Mouse (Mus musculus): ENCODE data around the gene Cox15. TPM values are rescaled to one million over a fixed set of nuclear protein-coding genes. Genes with fewer than 3 reads are reported as not detected.

Gene Cox15
- polyA plus RNA-seq (2014; fragmentation: Illumina TruSeq; extraction: RNeasy Lipid Tissue Mini Kit (QIAGEN cat#74804); ENCODE audit: low read depth, low replicate concordance), result 22.8 TPM

DNA sequence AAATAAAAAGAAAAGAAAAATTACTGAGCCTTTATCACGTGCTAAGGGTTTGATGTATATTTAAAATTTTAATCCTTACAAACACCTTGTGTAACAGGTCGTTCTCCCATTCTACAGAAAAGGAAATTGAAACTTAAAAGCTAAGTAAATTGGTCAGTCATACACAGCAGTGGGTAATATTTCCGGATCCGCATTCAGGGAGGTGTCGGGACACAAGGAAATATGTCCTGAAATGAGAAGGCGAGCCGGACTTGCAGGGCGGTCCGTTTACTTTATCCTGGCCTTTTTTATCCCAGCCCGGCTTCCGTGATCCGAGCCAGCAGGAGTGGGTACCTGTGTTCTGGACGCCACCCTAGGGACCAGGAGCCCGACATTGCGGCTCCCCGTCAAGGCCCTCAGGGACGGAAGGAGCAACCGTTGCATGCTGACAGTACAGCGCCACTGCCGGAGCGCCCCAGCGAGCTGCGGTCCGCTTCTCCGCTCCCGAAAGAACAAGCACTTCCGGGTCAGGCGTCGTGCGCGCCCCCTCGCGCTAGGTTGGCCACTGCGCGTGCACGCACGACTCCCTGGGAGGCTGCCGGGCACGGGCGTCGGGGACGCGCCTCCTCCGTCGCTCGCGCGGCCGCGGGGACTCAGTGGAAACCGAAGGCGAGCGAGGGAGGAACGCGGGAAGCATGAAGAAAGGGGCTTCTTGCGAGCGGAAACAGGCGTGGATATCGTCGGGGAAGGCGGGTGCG is at the start of gene Cox15, which contains the start of gene Cutc:
Gene Cox15, minus strand, starts transcription at position 512 of the 737 bp plus-strand sequence.
Gene Cutc, plus strand, starts transcription at position 508 of the 737 bp plus-strand sequence.

DNA sequence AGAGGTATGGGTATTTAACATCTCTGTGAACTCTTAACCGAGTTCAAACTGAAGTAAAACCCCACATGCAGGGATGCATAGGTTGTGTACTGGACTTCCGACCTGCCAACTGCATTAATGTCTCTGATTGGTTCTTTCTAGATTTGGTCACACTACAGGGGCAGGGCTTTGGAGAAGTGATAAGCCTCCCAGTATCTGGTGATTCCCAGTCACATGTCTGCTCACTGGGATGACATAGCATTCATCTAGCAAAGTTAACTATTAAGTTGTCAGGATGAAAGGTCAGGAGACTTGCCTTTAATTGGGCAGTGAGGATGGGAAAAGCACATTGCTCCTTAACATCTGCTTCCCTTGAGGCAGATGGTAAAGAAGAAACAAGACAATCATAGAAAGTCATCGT is 29.2 kb upstream of the Cox15 start, which contains the start of gene Abcc2:
Gene Abcc2, plus strand, starts transcription at position 213 of the 400 bp plus-strand sequence.

DNA sequence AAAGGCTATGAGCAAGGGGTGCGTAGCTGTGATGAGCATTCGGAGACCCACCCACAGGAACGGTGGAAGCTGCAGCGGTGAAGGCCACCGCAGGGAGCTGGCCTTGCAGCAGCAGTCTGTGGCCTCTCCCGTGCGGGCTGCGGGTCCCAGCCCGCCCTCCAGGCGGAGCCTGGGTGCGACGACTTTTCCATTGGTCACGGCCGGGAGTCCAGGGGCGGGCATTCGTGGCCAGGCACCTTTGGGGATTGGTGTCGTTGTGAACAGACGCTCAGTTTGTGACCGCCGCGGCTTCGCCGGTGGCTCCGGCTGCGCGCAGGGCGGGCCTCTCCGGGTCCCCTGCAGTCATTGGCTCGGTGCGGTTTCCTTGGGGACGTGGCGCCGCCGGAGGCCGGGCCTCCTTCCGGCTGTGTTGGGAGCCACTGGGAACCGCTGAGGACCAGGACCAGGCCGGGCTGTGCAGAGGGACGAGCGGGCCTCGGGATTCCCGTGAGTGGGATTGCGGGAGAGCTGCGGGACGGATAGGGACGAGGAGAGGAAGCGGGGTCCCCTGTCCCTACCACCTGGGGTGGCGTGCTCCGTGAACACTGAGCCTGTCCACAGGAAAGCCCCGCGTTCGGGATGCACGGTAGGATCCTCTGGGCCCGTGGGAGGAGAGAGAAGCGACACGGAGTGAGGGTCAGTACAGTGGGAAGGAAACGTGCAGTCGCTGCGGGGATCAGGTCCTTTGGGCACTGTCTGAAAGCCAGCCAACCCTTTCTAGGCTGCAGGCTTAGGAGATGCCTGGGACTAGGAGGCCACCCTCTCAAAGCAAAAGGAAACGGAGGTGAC is 63.2 kb downstream of the Cox15 start, which contains the start of gene Entpd7:
Gene Entpd7, plus strand, starts transcription at position 254 of the 828 bp plus-strand sequence.

Other genes starting within 250 kb of the Cox15 start
- gene Got1, start 228.4 kb downstream of the Cox15 start, polyA plus RNA-seq (2014; fragmentation: Illumina TruSeq; extraction: RNeasy Lipid Tissue Mini Kit (QIAGEN cat#74804); ENCODE audit: low read depth, low replicate concordance), result 982 TPM
- gene Nkx2-3, start 140.7 kb downstream of the Cox15 start, polyA plus RNA-seq (2014; fragmentation: Illumina TruSeq; extraction: RNeasy Lipid Tissue Mini Kit (QIAGEN cat#74804); ENCODE audit: low read depth, low replicate concordance), result not detected
- 43.9 TPM for gene Slc25a28, start 78.1 kb downstream of the Cox15 start, polyA plus RNA-seq (2014; fragmentation: Illumina TruSeq; extraction: RNeasy Lipid Tissue Mini Kit (QIAGEN cat#74804); ENCODE audit: low read depth, low replicate concordance)
- 0.55 TPM for gene Entpd7, start 63.3 kb downstream of the Cox15 start, polyA plus RNA-seq (2014; fragmentation: Illumina TruSeq; extraction: RNeasy Lipid Tissue Mini Kit (QIAGEN cat#74804); ENCODE audit: low read depth, low replicate concordance)
- 28.2 TPM for gene Cutc, start within 50 bp of the Cox15 start, polyA plus RNA-seq (2014; fragmentation: Illumina TruSeq; extraction: RNeasy Lipid Tissue Mini Kit (QIAGEN cat#74804); ENCODE audit: low read depth, low replicate concordance)
- gene Abcc2, start 29.2 kb upstream of the Cox15 start, polyA plus RNA-seq (2014; fragmentation: Illumina TruSeq; extraction: RNeasy Lipid Tissue Mini Kit (QIAGEN cat#74804); ENCODE audit: low read depth, low replicate concordance), result not detected
- gene Dnmbp, start 187.2 kb upstream of the Cox15 start, polyA plus RNA-seq (2014; fragmentation: Illumina TruSeq; extraction: RNeasy Lipid Tissue Mini Kit (QIAGEN cat#74804); ENCODE audit: low read depth, low replicate concordance), result 8.0 TPM
- gene Cpn1, start 233.6 kb upstream of the Cox15 start, polyA plus RNA-seq (2014; fragmentation: Illumina TruSeq; extraction: RNeasy Lipid Tissue Mini Kit (QIAGEN cat#74804); ENCODE audit: low read depth, low replicate concordance), result 0.31 TPM

Data from heart, adult 10 weeks (tissue).